Mouse (Mus musculus) gastrocnemius, postnatal 36 days (tissue): Measurements from ENCODE around the gene Aplp2. TPM values are rescaled to one million over a fixed set of nuclear protein-coding genes. Genes with fewer than 3 reads are reported as not detected.

Source experiments
- DNase-seq, 2 experiments: peaks; one replicate each; pipeline ENCODE4 v3.0.0; 2022
- intact Hi-C: fragments of 180-260 bp; cut with DNase I; formaldehyde crosslinking; loops from one replicate; pipeline ENCODE4 v1.15.1; 2025
- total RNA-seq, 2 experiments: library from RNA; stranded (reverse); gene quantifications; 2 replicates each; pipeline ENCODE4 v1.2.3; 2021

Aplp2 gene
- total RNA-seq, 2 experiments from 2014 or later, result 95.8 to 118 TPM

DNA sequence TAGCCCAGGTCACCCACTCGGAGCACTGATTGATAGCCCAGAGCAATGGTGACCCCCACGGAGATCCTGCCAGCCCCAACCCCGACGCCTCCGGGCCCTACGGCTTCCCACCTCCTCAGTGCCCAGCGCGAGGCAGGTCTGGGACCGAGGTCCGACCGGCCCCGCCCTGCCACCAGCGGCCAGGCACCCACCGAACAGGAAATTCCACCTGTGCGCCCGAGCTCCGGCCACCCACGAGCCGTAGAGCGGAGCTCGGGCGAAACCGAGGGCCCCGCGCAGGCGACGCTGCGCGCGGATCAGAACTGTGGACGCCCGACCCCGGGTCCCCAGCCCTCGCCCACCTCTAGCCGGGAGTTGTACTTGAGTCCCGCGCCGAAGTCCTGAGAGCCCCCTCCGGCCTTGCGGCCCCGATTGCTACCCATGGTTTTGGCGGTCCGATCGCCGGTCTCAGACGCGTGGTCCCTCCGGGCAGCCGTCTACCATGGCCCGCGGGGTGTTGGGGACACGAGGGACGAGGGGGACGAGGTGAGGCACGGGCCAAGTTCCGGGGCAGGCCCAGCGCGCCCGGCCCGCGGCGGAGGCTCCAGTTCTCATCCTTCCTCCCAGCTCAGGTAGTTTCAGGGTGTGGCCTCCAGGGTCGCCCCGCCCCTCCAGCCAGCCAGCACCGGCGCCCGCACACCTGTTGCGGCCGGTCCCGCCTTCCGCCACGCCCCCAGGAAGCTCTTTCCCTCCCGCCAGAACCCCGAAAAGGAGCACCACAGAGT lies 80.2 kb downstream of the Aplp2 start, which contains the start of gene St14:
Gene St14 (minus strand): TSS at position 649 of the 764 bp plus-strand sequence.
- DNase-seq, result no peak
- intact Hi-C loops, result no loop called here

DNA sequence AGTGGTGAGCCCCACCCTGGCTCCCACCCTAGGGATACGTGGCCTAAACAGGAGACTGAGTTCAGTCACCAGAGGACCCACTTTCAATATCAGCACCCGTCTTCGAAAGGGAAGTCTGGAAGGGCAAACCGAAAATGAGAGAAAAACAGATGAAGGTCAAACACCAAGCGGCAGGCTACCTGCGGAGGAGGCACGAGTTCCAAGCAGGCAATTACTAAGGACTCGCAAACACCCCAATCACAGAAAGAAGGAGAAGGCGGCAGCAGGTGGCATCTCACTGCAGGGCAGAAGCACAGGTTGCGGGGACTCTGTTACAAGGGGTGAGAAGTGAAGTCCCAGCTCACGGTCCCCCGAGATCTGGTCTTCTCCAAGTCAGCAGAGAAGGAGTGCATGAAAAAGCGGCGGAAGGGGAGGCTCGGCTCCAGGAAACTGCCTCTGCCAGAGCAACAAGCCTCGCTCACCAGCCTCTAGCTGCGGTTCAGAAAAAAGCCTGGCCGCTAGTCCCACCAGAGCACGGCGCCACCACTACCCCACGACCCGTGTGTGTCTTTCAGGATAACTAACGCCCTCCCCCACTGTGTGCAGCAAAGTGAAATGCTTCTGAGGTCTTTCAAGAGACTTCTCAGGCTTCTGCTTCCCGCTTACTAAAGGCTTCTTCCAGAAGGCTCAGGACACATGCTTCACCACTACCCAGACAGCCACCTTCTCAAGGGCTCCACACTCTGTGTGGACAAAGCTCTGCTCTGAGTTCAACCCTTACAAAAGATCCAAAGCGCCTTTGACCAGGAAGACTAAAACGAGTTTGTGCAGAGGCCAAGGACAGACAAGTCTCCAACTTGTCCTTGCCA lies 81.0 kb downstream of the Aplp2 start:
- DNase-seq, result no peak
- intact Hi-C loops, result no loop called here

DNA sequence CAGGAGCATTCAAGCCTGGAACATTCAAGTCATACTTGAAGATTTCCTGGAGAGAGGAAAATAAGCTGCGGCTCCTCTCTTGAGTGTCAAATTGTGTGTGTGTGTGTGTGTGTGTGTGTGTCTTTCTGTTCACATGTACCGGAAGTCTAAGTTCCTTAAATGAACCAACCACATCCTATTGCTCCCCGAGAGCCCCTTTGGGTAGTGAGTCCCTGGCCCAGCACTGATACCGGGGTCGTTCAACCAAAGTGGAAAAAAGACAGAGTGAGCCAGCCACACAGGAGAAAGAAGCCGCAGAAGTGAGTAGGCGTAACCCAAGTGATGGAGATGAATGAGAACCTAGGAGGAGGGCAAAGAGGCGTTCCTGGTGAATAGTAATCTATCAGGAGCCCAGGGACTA lies 81.7 kb downstream of the Aplp2 start:
- intact Hi-C loops, result no loop called here
- DNase-seq, result no peak

DNA sequence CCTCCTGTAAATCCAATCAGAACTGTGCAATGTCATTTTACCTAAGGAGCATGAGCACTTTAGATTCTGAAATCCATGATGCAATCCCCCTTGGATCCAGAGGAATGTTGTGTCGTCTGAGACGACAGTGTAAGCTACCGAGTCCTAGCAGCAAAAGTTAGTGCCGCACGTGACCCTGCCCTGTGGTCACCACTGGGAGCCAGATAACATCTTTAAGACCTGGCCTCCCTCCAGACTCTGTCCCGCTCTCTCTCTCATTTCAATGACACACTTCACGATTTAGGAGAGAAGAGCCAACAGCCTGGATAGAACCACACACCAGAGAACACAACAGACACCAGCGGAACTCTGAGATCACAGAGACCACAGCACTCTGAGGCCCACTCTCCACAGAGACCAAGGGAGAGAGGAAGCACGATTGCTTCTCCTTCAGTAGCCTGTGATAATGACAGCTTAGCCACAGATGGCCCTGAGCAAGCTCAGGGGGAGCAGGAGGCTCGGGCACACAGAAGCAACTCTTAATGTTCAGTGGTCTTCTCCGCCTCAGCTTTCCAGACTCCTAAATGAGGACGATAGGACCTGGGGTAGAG lies 83.6 kb downstream of the Aplp2 start:
- intact Hi-C loops, result no loop called here
- no peak for DNase-seq

DNA sequence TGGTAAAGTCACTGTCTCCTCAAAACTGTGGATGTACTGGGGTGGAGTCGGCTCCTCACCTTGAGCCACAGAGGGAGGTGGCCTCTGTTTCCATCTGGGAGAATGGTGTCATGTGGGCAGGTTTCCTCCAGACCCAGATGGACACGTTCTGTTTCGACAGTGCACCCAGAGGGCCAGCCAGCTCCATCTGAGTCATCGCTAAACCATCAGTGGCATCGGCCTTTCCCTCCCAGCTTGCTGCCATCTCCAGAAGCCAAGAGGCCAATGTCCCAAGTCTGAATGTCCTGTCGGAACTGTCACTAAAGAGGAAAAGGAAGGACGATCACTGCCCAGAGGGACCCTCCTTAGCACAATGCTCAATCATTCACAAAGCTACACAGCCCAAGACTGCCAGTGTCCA lies 85.5 kb downstream of the Aplp2 start:
- no peak for DNase-seq
- intact Hi-C loops, result no loop called here

DNA sequence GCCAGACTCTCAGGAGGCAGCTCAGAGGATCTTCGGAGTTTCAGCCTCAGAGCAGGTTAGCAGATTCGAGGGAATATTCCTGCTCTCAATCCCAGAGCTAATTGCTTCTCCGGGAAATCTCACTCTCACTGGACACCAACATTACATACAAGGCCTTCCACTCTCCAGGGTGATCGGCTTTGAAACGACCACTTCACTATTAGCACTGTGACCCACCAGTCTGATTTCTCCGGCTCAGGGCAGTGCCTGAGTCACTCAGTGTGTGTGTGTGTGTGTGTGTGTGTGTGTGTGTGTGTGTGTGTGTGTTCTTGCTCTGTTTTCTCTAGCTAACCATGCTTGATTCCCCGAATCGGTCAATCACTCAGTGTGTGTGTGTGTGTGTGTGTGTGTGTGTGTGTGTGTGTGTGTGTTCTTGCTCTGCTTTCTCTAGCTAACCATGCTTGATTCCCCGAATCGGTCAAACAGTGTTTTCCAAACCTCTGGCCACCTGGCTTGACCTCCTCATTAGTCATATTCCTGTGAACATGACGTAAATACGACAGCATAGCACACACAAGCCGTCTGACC lies 89.1 kb downstream of the Aplp2 start:
- intact Hi-C loops, result no loop called here
- DNase-seq, result no peak

DNA sequence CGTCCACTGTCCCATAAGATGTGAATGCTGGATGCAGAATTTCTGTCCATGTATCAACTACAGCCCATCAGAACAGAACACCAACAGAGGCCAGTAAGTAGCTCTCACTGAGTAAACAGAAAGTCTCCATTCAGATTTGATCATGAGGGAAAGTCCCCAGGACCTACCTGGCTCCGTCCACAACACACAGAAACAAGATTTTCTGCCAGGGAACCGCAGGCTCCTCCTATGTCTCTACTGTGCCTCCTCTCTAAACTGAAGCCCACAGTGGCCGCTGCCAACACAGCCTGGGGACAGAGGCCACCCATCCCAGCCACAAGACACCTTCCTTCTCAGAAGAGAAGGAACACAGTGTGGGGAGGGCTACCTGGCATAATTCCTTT lies 91.1 kb downstream of the Aplp2 start:
- DNase-seq, result no peak
- intact Hi-C loops, result no loop called here

DNA sequence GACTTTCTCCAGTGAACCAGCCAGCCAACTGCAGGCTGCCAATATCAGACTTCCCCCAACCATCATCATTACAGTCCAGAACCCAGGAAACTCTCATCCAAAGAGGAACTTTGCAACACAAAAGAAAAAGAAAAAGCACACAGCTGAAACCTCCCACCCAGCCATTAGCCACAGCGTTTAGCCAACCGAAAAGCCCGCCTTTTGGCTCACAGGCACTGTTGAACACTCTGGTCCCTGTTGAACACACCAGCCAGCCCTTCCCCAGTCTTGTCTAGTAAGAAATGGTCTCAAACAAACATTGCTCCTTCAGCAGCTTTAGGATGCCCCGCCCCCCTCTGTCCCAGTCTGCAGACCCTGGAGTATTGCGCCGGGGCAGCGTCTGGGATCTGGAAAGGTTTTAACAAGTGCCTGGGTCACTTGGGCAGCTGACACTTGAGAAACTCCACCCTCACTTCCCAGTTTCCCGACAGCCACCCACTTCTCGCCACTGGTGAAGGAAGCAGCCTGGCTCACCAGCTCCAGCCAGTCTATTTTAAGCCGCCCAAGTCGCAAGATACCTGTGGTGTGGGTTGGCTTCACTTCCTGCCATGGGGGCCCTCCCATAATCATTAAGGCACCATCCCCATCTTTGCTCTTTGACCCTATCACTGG lies 91.6 kb downstream of the Aplp2 start:
- no peak for DNase-seq
- intact Hi-C loops, result no loop called here

DNA sequence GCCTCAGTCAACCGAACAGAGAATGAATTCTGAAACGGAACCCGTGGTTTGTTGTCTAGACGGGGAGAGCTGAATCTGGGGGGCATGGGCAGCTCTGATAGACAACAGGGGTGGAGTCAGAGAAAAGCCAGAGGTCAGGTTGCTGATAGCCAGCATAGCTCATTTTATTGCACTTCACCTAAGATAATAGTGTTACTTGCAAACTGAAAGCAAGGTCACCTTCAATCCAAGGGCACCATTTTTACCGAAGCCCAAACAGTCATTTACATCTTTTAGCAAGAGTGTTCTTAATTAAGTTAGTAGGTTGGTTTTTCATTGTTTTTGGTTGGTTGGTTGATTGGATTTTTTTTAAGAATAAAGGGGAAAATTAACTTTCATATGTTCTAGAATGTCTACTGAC lies 92.2 kb downstream of the Aplp2 start:
- no peak for DNase-seq
- intact Hi-C loops, result no loop called here

DNA sequence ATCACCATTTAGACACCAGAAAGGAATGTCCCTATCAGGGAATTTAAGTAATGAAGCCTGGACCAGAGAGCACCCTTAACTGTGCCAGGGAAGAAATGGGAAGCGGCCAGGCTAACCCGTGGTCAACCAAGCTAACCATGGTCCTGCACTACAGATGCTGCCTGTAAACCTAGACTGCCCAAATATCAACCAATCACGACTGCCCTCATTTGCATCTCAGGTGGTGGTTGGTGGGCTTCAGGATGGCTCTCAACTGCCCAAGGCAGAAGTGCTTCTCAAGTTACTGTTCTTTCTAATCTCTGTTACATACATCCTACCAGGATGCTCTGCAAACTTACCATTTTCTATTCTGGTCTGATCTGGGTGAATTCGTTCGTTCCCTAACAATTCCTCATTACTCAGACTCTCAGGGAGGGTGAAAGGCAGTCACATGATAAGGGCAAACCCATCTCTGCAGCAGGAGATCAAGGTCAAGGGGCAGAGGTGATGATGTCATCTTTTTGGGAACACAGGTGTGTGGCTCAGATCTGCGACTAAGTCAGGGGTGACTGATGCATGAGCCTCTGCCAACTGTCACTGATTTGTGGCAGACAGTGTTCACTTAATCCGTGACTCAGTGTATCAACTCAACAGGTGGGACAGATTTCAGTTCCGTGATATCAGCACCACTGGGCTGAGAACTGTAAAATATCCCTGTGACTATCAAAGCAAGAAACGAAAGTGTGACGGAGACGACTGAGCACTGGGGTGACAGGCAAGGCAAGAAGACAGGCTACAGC lies 92.9 kb downstream of the Aplp2 start:
- DNase-seq, result no peak
- intact Hi-C loops, result no loop called here

DNA sequence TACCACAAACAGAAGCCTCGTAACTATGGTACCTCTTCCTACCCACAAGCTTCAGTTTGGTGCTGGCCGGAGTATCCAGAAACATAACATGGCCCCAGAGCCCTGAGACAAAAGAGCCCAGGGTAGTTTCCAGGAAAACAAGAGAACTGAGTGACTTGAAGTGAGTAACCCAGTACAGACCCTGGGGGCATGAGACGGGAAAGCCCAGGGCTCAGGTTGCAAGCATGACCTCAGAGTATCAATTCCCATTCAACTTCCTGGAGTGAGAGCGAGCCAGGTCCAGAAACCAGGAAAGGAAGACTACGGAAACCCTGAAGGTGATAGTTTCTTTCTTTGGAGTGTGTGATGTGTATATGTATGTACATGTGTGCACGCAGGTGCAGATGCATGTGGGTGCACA lies 94.1 kb downstream of the Aplp2 start:
- DNase-seq, result no peak
- intact Hi-C loops, result no loop called here

DNA sequence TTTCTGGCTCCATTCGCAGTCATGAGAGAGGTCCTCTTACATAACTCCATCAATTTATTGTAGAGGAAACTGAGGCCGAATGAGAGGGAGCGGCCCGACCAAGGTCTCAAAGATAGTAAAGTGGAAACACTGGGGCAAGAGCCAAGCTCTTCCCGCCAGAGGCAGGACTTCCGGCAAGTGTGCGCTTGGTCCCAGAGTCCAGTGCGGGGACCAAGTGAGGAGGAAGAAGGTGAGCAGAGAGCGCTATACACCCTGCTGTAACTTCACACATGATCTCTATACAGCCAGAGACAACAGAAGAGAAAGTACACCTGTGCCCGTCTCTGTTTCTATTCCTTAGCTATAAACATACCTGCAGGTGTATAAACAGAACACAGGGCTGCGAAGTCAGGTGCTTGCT lies 94.5 kb downstream of the Aplp2 start:
- DNase-seq, result no peak
- intact Hi-C loops, result no loop called here

DNA sequence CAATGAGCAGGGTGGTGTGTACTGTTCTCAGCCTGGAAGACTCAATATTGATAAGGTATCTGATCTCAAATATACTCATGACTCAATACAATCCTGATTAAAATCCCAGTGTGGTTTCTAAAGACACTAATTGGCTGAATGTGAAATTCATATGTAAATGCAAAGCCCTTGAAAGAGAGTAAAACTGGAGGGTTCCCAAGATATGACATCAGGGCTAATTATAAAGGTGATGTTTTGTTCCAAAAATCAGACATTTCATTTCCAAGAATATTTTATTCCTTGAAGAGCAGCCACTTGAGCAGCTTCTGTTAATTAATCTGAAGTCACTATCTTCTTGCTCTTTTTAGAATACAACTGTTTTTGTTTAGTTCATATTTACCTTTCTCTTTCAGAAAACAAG lies 96.0 kb downstream of the Aplp2 start:
- intact Hi-C loops, result no loop called here
- DNase-seq, result no peak

DNA sequence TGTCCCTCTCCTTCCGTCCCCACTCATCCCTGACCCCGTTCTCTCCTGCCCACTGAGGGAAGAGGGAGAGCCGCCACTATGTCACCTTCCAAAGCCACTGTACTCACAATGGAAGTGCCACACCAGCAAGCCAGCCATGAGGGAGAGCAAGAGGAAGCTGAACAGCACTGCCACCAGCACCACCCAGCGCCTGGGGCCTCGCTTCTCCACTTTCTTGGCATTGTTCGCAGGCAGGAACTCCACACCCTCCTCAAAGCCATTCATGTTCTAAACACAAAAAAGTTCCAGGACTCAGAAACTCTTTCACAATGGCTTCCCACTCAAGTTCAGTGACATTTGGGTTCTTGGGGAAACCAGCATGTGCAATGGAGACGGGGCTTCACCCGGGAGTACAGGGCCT lies 103.2 kb downstream of the Aplp2 start:
- no peak for DNase-seq
- intact Hi-C loops, result no loop called here

Other genes starting within 250 kb of the Aplp2 start
- 10 to 100 TPM; 55.5 to 61.7 TPM for gene Zbtb44, start 181.2 kb downstream of the Aplp2 start, total RNA-seq
- not detected for gene St14, start 80.0 kb downstream of the Aplp2 start, total RNA-seq
- gene Prdm10, start 68.7 kb upstream of the Aplp2 start, total RNA-seq, result 1 to 10 TPM; 3.8 TPM
- 10 to 100 TPM in 1 of 2 experiments, 1 to 10 TPM in 1; 7.6 to 10.4 TPM for gene Nfrkb, start 174.4 kb upstream of the Aplp2 start, total RNA-seq